Mouse (Mus musculus) olfactory bulb, adult 2 months (tissue): ENCODE results near the gene Itm2b. TPM values are rescaled to one million over a fixed set of nuclear protein-coding genes. Genes with fewer than 3 reads are reported as not detected.
A peak's percentile ranks its signal among the peaks of the same experiment; 100 is the strongest.

Source experiments
- H3K27ac ChIP-seq: fragments of 200-500 bp; 2 replicates; pipeline ENCODE4 v1.5.1; 2012; ENCODE audit warnings: low read depth, low read length; ENCODE audit not compliant: insufficient read depth
- H3K4me1 ChIP-seq: fragments of 200-500 bp; 2 replicates; pipeline ENCODE4 v1.6.1; 2012; ENCODE audit warnings: low read length; ENCODE audit not compliant: control insufficient read depth, insufficient read depth
- H3K4me3 ChIP-seq: fragments of 200-500 bp; 2 replicates; pipeline ENCODE4 v1.5.1; 2012; ENCODE audit warnings: mild to moderate bottlenecking, low read depth, low read length, moderate library complexity; ENCODE audit not compliant: insufficient read depth
- CTCF ChIP-seq: fragments of 200-500 bp; IDR thresholded peaks from 2 replicates; pipeline ENCODE4 v1.5.1; 2012; ENCODE audit warnings: low read depth, mild to moderate bottlenecking, low read length, moderate library complexity; ENCODE audit not compliant: insufficient read depth
- POLR2A ChIP-seq: fragments of 200-500 bp; IDR thresholded peaks from 2 replicates; pipeline ENCODE4 v1.6.1; 2012; ENCODE audit warnings: mild to moderate bottlenecking, low read depth, low read length, moderate library complexity; ENCODE audit not compliant: insufficient read depth
- WGBS: fragments of 180-500 bp; shearing (Covaris S2); methylation state at CpG from one replicate; pipeline ENCODE4 v1.1.7; 2018; 5-methylcytosine and 5-hydroxymethylcytosine counted together
- polyA plus RNA-seq: library from polyadenylated mRNA; stranded (reverse); fragments of >200 nt; gene quantifications from 2 replicates; pipeline ENCODE4 v1.2.4, GENCODE M21; 2012; ENCODE audit warnings: low replicate concordance; ENCODE audit not compliant: missing spikeins, insufficient read depth, insufficient read length

Gene Itm2b
- 469 and 510 TPM in 2 replicates for polyA plus RNA-seq

GRCm38 (mm10) chr14:73384913-73385719, at the start of gene Itm2b:
Gene Itm2b (minus strand): TSS chr14:73385289.
- Histone ChIP-seq H3K27ac (peak within 1 kb of the TSS; percentile 93), H3K4me3 (peak within 1 kb of the TSS; percentile 74), H3K4me1 (peaks cover 10% of the 10 kb centered on the region; the same call in 1 of the 2 replicates)
- WGBS, result 1% methylated on average over 60 of the region's 62 CpGs
- TF ChIP-seq CTCF (no peak), POLR2A (peak; percentile 95)

DNA sequence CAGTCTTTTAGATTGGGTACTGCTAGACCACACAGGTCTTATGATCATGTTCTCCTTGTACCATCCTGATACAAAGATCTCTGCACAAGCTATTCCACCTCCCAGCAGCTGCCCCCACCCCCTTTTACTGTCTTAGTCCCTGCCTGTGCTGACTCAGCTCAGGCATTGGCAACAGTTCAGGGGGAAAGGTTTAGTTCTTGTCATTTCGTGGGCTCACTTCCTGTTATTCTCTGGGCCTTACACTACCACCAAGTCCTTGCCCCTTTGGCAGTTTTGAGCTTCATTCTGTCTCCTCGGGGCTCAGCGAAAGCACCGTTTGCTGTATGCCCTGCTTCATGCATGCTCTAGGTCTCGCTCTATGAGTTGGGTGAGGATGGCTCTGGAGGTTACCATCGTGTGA, 48.4 kb upstream of the Itm2b start:
- peaks cover 3% of the 10 kb centered on the region for H3K4me1 ChIP-seq
- WGBS, result 85% methylated on average over 6 of the region's 6 CpGs
- TF ChIP-seq POLR2A (no peak), CTCF (no peak)
- no peak overlapping the region for H3K27ac ChIP-seq
- no peak overlapping the region for H3K4me3 ChIP-seq

DNA sequence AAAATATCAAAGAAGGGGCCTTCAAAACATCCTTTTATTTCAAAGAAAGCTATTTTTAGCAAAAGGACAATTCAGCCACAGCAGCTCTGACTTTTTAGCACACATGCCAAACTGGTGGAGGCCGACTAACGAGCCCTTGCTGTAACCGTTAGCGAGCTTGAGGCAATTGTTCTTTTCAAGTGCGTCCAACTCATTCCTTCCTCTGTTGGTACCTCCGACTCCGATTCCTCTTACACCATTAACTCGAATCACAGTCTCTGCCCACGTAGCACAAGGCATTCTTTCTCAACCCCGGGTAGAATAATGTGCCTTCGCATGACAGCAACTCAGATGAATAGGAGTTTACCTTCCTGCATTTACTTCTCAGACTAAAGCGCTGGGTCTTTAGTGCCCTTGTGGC, 45.5 kb upstream of the Itm2b start:
- 33% methylated on average over 12 of the region's 12 CpGs for WGBS
- TF ChIP-seq POLR2A (no peak), CTCF (no peak)
- Histone ChIP-seq H3K4me3 (no peak overlapping the region), H3K27ac (no peak overlapping the region), H3K4me1 (peaks cover 3% of the 10 kb centered on the region)

GRCm38 (mm10) chr14:73425571-73426041, 40.5 kb upstream of the Itm2b start:
- 87% methylated on average over 2 of the region's 2 CpGs for WGBS
- Histone ChIP-seq H3K4me3 (no peak overlapping the region), H3K27ac (no peak overlapping the region), H3K4me1 (no peaks in the 10 kb centered on the region)
- TF ChIP-seq POLR2A (no peak), CTCF (no peak)

GRCm38 (mm10) chr14:73424961-73425360, 39.9 kb upstream of the Itm2b start:
- WGBS, result 44% methylated on average over 6 of the region's 6 CpGs
- Histone ChIP-seq H3K4me1 (no peaks in the 10 kb centered on the region), H3K27ac (no peak overlapping the region), H3K4me3 (no peak overlapping the region)
- no peak for TF ChIP-seq CTCF
- no peak for TF ChIP-seq POLR2A

- H3K4me1 ChIP-seq, result no peaks in the 10 kb centered on the region
- H3K27ac ChIP-seq, result no peak overlapping the region
- no peak overlapping the region for H3K4me3 ChIP-seq
- TF ChIP-seq CTCF (no peak), POLR2A (no peak)
Measured at GRCm38 (mm10) chr14:73423542-73423941, 38.5 kb upstream of the Itm2b start.

- H3K4me1 ChIP-seq, result no peaks in the 10 kb centered on the region
- TF ChIP-seq POLR2A (no peak), CTCF (no peak)
- no peak overlapping the region for H3K27ac ChIP-seq
- WGBS, result 96% methylated on average over 2 of the region's 2 CpGs
- H3K4me3 ChIP-seq, result no peak overlapping the region
Measured at GRCm38 (mm10) chr14:73422621-73423020, 37.5 kb upstream of the Itm2b start.

GRCm38 (mm10) chr14:73421580-73421979, 36.5 kb upstream of the Itm2b start:
- WGBS, result 83% methylated on average over 9 of the region's 9 CpGs
- no peak overlapping the region for H3K4me3 ChIP-seq
- no peak overlapping the region for H3K27ac ChIP-seq
- TF ChIP-seq CTCF, result no peak
- TF ChIP-seq POLR2A, result no peak
- H3K4me1 ChIP-seq, result peaks cover 6% of the 10 kb centered on the region; the same call in 1 of the 2 replicates

DNA sequence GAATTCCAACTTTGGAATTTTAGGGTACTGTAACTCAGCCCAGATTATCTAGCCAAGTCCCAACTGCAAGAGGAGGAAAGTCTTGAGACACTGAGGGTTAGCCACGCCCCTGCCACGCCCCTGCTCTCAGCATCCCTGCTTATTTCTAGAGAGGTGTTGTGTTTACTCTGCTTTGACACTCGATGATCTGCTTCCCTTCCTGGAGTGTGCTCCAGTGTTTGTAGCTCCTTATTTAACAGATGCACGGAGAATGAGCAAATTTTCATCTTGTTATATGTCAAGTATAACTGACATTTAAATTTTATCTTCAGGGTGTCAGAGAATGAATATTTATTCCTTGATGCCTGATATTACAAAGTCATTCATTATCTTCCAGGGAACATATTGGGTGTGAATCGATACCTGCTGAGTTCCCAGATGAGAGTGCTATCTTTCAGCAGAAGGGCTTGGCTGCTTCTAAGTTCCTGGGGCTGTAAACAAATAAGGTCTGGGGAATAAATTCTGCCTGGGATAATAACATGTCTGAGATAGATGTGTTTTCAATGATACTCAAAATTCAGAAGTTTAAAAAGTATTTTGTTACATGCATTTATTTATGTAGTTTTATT, 35.2 kb upstream of the Itm2b start:
- Histone ChIP-seq H3K27ac (no peak overlapping the region), H3K4me3 (no peak overlapping the region), H3K4me1 (peaks cover 10% of the 10 kb centered on the region)
- WGBS, result 44% methylated on average over 5 of the region's 5 CpGs
- TF ChIP-seq CTCF (no peak), POLR2A (no peak)
